ENCODE assay signal across 16 mouse cellular contexts in the genomic region with DNA sequence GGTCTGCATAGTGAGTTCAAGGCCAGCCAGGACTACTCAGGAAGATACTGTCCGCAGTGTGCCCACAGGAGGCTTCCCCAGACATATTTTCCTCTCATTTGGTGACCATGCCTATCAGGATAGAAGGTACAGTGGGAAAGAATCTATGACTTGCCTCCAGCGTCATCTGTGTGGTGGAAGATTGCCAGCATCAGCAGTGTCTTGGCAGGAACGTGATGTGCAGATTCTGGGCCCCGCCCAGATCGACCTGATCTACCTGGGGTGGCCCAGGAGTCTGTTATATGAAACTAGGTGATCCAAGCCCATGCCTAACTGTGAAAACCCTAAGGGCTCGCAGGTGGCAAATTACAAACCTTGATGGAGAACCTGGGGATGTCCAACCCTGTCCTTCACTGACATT. TPM values are rescaled to one million over a fixed set of nuclear protein-coding genes. Genes with fewer than 3 reads are reported as not detected.
A peak's percentile ranks its signal among the peaks of the same experiment; 100 is the strongest.
DNase-seq lines count a peak whose midpoint lies in the region; TF ChIP-seq lines count a peak whose summit lies in the region.
"Had no signal": no experiment of that assay in that cellular context is flagged by ENCODE, and none has a peak within 500 bp of the region (broad histone marks: within the 10 kb centered on the region; RNA-seq: fewer than 3 reads in every experiment).

No protein-coding gene starts in this region.

- no peak overlapping the region for H3K4me3 ChIP-seq in gastrocnemius, adult 2 months
- peak overlapping the region; percentile 20; the same call in 1 of the 2 replicates for H3K4me3 ChIP-seq in layer of hippocampus, adult 2 months
- H3K4me3 ChIP-seq: embryonic facial prominence, embryonic 13.5 days; forebrain, embryonic 13.5 days; hindbrain, embryonic 12.5 days had no signal

- intact Hi-C loops in gastrocnemius, adult 2 months (cut with DNase I): no loop called here

- H3K27ac ChIP-seq in gastrocnemius, adult 2 months: 0 out of 2 replicates have a peak overlapping the region, but pooled peaks have one; percentile 24
- peak overlapping the region; percentile 53; the same call in 1 of the 2 replicates for H3K27ac ChIP-seq in layer of hippocampus, adult 2 months
- H3K27ac ChIP-seq: embryonic facial prominence, embryonic 13.5 days; forebrain, embryonic 13.5 days; hindbrain, embryonic 12.5 days; hindbrain, postnatal 0 days had no signal

- no peak for TF ChIP-seq CTCF in gastrocnemius, adult 2 months (IDR thresholded peaks at IDR 0.05)
- no peak for TF ChIP-seq CTCF in layer of hippocampus, adult 2 months (conservative IDR thresholded peaks at IDR 0.05)

- DNase-seq in cerebellum, postnatal 10 days: peak; percentile 60 to 70
- DNase-seq in cerebellum, adult 8-10 months: no peak
- no peak for DNase-seq in gastrocnemius, adult 2 months
- no peak for DNase-seq in gastrocnemius, adult 8-10 months (ENCODE audit: low spot score in 2 of 2)
- DNase-seq in layer of hippocampus, adult 2 months (ENCODE audit: low spot score in 2 of 2): no peak
- no peak for DNase-seq in layer of hippocampus, adult 9-11 months
- DNase-seq in brain, adult 2 months (ENCODE audit: low read depth, low spot score): peak; percentile 22
- no peak for DNase-seq in adrenal gland, postnatal 10 days
- DNase-seq: adrenal gland, postnatal 14 days; gastrocnemius, postnatal 36 days; heart, adult 18-20 months; kidney, adult 11 months had no signal

RNA-seq across cellular contexts. Expression of a gene that starts 21.5 kb away (rescaled TPM):
- total RNA-seq in gastrocnemius, adult 2 months (2021): 1 to 10 TPM; 2.9 to 3.5 TPM
- 1 to 10 TPM; 5.3 to 7.2 (median 6.5) TPM for total RNA-seq in gastrocnemius, adult 8-10 months (2022)
- 10 to 100 TPM; 15.8 to 16.5 TPM for total RNA-seq in layer of hippocampus, adult 2 months (2021)
- 10 to 100 TPM; 23.2 to 28.2 TPM for total RNA-seq in adrenal gland, postnatal 10 days (2021)

RNA-seq across cellular contexts. Expression of a gene that starts 21.7 kb away (rescaled TPM):
- 1 to 10 TPM; 3.2 to 5.6 TPM for total RNA-seq in gastrocnemius, adult 2 months (2021)
- total RNA-seq in gastrocnemius, adult 8-10 months (2022): 1 to 10 TPM; 2.7 to 4.6 (median 3.0) TPM
- 1 to 10 TPM; 7.3 to 7.6 TPM for total RNA-seq in layer of hippocampus, adult 2 months (2021)
- 10 to 100 TPM; 28.1 to 29.6 TPM for total RNA-seq in adrenal gland, postnatal 10 days (2021)

Comparison
In these comparisons a context has a peak if more than half of its experiments do, and no peak if none do; other contexts are left out.
1. DNase-seq: peak in cerebellum, postnatal 10 days (2 of 2) and brain, adult 2 months (single experiment); none in cerebellum, adult 8-10 months (single experiment), gastrocnemius, adult 2 months (single experiment), gastrocnemius, adult 8-10 months (0 of 2), layer of hippocampus, adult 2 months (0 of 2), layer of hippocampus, adult 9-11 months (single experiment) and adrenal gland, postnatal 10 days (single experiment).